Mouse (Mus musculus): ENCODE measurements around the gene Krt86.

The Krt86 gene

GRCm38 (mm10) chr15:101472952-101473528, at the start of gene Krt86:
TSS of gene Krt86 (plus strand) at chr15:101473478.
- DNase-seq (ENCODE audit: low spot score), result no peak

GRCm38 (mm10) chr15:101424914-101425313, 48.4 kb upstream of the Krt86 start:
- DNase-seq (ENCODE audit: low spot score), result no peak

- DNase-seq (ENCODE audit: low spot score), result no peak
Measured at GRCm38 (mm10) chr15:101436611-101437010, 36.7 kb upstream of the Krt86 start.

- no peak for DNase-seq (ENCODE audit: low spot score)
Measured at GRCm38 (mm10) chr15:101438555-101438954, 34.7 kb upstream of the Krt86 start, which contains the start of gene Krt87. TSS of gene Krt87 (minus strand) at chr15:101438804.

GRCm38 (mm10) chr15:101440837-101441236, 32.4 kb upstream of the Krt86 start:
- no peak for DNase-seq (ENCODE audit: low spot score)

- DNase-seq (ENCODE audit: low spot score), result no peak
Measured at GRCm38 (mm10) chr15:101446572-101446971, 26.7 kb upstream of the Krt86 start.

GRCm38 (mm10) chr15:101447444-101447843, 25.8 kb upstream of the Krt86 start, which contains the start of gene Krt88:
TSS of gene Krt88 (plus strand) at chr15:101447744.
- DNase-seq (ENCODE audit: low spot score), result no peak

GRCm38 (mm10) chr15:101453093-101453736, 20.1 kb upstream of the Krt86 start:
- DNase-seq (ENCODE audit: low spot score), result peak; percentile 50

- DNase-seq (ENCODE audit: low spot score), result no peak
Measured at GRCm38 (mm10) chr15:101454774-101455173, 18.5 kb upstream of the Krt86 start.

GRCm38 (mm10) chr15:101455292-101455691, 18.0 kb upstream of the Krt86 start:
- no peak for DNase-seq (ENCODE audit: low spot score)

GRCm38 (mm10) chr15:101455891-101456290, 17.4 kb upstream of the Krt86 start:
- no peak for DNase-seq (ENCODE audit: low spot score)

GRCm38 (mm10) chr15:101458361-101458930, 14.8 kb upstream of the Krt86 start:
- no peak for DNase-seq (ENCODE audit: low spot score)

GRCm38 (mm10) chr15:101459283-101459682, 14.0 kb upstream of the Krt86 start:
- DNase-seq (ENCODE audit: low spot score), result no peak

GRCm38 (mm10) chr15:101463651-101464050, 9.6 kb upstream of the Krt86 start, which contains the start of gene Krt81:
TSS of gene Krt81 (minus strand) at chr15:101463751.
- no peak for DNase-seq (ENCODE audit: low spot score)

- DNase-seq (ENCODE audit: low spot score), result no peak
Measured at GRCm38 (mm10) chr15:101469093-101469492, 4.2 kb upstream of the Krt86 start.

- DNase-seq (ENCODE audit: low spot score), result peak; percentile 71
Measured at GRCm38 (mm10) chr15:101479007-101479665, 5.9 kb downstream of the Krt86 start.

GRCm38 (mm10) chr15:101479666-101480060, 6.4 kb downstream of the Krt86 start:
- DNase-seq (ENCODE audit: low spot score), result no peak

GRCm38 (mm10) chr15:101482056-101482455, 8.8 kb downstream of the Krt86 start:
- no peak for DNase-seq (ENCODE audit: low spot score)

GRCm38 (mm10) chr15:101483646-101484045, 10.4 kb downstream of the Krt86 start:
- DNase-seq (ENCODE audit: low spot score), result no peak

- no peak for DNase-seq (ENCODE audit: low spot score)
Measured at GRCm38 (mm10) chr15:101484939-101485338, 11.7 kb downstream of the Krt86 start.

- DNase-seq (ENCODE audit: low spot score), result no peak
Measured at GRCm38 (mm10) chr15:101485911-101486635, 12.8 kb downstream of the Krt86 start.

- no peak for DNase-seq (ENCODE audit: low spot score)
Measured at GRCm38 (mm10) chr15:101491431-101491830, 18.2 kb downstream of the Krt86 start, which contains the start of gene Krt83. TSS of gene Krt83 (minus strand) at chr15:101491512.

Data from testis, postnatal 14 days (tissue).